Mouse (Mus musculus) megakaryocyte progenitor cell, adult 5-6 weeks (primary cell): ENCODE measurements at regions not wholly inside any gene's neighbourhood (a gene's known extent, or its start where the extent isn't known, plus 50 kb on each side); places are given as distances from the start of the nearest gene placed in this dataset.
A peak's percentile ranks its signal among the peaks of the same experiment; 100 is the strongest.
"Not testable (repeated sequence)": the region's sequence is repeated elsewhere in the genome, so short reads cannot be mapped to it uniquely, and the experiment has no call there.

ENCODE experiments used
- ATAC-seq: replicated peaks from 2 replicates; pipeline ENCODE4 v1.8.0; 2016; ENCODE audit warnings: mild to moderate bottlenecking, moderate TSS enrichment, inconsistent platforms; ENCODE audit not compliant: poor library complexity

- ATAC-seq = no peak
Observed at GRCm38 (mm10) chr17:91466822-91467221, 374.0 kb upstream of the Nrxn1 start.

- no peak for ATAC-seq
Observed at GRCm38 (mm10) chr17:91451711-91452110, 358.8 kb upstream of the Nrxn1 start.

GRCm38 (mm10) chr17:91431780-91432720, 339.2 kb upstream of the Nrxn1 start:
- ATAC-seq = not testable (repeated sequence)

- ATAC-seq = no peak
Observed at GRCm38 (mm10) chr17:91430351-91430750, 337.5 kb upstream of the Nrxn1 start.

DNA sequence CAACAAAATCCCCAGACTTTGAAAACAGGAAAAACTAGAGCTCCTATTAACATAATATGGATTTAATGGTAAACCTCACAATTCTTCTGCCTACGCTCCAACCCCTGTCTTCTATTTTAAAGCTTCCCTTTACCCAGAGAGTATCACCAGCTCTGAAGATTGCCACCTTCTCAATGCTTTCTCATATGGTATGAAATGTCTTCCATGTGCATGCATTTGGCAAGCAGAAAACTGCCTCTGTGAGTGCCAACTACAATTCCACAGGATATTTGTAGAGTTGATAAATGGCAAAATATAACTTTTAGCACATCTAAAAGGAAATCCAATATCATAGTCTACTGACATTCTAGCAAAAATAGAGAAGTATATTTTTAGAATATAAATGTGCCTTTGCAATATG, 332.2 kb upstream of the Nrxn1 start:
- ATAC-seq = no peak

DNA sequence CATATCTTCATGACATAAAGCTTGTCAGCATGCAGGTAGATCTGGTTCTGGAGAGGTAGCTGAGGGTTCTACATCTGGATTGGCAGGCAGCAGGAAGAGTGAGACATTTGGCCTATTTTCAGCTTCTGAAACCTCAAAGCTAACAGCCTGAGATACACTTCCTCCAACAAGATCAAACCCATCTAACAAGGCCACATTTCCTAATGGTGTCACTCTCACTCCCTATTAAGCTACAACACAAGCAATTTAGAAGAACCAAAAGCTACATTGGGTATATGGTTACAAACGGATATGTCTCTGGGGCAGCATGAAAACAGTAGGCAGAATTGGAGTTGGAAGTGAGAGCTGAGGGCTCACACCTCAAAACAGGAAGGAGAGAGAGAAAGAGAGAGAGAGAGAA, 325.7 kb upstream of the Nrxn1 start:
- peak; percentile 46; the same call in 1 of the 2 replicates for ATAC-seq

DNA sequence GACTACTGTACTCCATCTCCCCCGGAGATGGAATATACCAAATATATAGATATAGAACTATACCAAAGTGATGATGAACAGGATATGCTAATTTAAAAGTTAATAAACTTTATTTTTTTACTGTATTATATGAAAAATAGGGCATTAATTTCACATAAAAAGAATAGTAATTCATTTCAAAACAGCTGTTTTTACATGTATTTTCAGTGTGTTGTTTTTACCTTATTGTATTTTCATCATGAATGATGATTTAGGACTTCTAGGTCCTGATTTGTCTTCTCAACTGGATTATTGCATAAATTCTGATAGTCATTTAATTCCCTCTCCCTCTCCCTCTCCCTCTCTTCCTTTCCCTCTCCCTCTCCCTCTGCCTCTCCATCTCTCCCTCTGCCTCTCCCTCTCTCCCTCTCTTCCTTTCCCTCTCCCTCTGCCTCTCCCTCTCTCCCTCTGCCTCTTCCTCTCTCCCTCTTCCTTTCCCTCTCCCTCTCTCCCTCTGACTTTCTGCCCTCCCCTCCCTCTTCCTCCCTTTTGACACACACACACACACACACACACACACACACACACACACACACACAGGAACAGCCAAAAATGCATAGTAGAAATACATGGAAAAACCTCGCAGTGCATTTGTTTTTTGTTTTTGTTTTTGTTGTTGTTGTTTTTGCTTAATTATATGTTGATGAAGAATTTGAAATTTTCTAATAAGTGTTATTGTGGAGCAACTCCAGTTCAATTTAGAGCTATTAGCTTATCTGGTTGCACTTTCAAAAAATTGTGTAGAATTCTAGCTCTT, 298.3 kb upstream of the Nrxn1 start:
- no peak for ATAC-seq

DNA sequence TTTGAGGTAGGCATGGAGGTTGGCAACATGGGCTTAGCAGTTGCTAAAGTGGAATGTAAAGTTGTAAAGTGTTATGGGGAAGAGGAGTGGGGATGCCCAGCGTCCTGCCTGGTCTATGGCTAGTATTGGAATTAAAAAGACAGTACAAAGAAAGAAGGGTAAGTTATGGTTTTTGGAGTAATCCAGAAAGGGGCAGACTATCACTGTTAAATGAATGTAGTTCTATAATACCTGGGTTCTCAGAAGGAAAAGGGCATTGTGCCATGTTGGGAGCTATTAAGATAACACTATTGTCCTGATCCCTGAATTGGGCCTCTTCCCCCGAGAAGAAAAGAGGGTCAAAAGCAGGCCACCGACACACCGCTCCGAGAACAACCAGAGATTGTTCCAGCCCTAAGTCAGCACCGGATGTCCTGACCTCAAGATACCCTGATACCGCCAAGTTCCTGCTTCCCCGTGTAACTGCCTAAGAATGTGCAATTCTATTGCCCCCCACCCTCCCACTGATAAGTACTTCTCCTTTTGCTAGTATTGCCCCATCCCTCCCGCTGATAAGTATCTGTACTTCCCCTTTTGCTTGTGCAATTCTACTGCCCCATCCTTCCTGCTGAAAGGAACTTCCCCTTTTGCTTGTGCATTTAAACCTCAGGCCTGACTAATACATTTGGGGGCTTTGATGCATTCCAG, 297.2 kb upstream of the Nrxn1 start:
- not testable (repeated sequence) for ATAC-seq

GRCm38 (mm10) chr17:91388521-91388920, 295.6 kb upstream of the Nrxn1 start:
- ATAC-seq = no peak

DNA sequence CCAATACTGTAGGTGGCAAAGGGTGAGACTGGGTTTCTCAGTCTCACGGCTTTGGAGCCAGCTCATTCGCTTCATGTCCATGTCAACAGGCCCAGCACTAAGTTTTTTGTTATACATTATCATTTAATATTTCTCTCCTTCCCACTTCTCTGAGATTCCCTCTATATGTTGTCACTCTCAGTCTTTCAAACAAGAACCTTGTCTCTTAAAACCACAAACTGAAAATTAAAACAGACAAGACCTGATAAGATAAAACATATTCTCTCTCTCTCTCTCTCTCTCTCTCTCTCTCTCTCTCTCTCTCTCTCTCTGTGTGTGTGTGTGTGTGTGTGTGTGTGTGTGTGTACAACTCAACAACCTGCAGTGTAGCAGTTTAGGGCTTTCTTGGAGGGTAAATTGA, 295.2 kb upstream of the Nrxn1 start:
- ATAC-seq = no peak

DNA sequence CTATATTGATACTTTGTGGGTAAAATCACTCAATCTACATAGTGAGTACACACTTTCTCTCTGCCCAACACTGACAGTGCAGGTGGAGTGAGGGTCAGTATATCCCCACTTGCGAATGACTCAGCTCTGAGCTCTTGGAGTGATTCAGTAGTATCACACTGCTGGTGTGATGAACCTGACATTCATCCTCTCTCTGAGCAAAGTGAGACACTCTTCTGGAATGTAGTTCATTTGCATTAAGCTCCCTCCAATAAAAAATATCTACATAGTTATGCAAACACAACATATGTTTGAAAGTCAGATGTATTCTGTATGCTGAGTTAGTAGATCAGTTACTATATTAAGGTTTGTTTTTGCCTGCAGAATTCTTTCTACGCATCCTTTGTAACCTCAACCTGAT, 293.1 kb upstream of the Nrxn1 start:
- no peak for ATAC-seq

GRCm38 (mm10) chr17:91368156-91368555, 275.3 kb upstream of the Nrxn1 start:
- no peak for ATAC-seq

DNA sequence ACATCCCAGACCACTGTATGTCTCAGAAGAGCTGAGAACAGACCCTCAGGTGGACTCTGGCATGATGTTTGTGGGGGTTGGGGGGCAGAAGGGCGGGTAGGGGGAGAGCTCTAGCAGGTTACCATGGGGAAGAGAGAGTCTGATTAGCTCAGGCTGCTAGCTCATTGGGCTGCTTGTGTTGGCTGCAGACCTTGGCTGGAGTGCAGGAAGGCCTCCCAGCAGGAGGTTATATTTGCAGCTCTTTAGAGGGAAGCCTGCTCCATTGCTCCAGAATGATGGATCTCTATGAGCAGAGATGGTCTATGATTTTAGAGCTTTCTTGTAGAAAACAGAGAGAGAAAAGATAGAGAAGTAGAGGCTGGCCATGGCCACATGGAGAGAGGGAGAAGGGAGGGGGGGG, 268.4 kb upstream of the Nrxn1 start:
- no peak for ATAC-seq

GRCm38 (mm10) chr17:91352107-91352506, 259.2 kb upstream of the Nrxn1 start:
- no peak for ATAC-seq

- ATAC-seq = no peak
Observed at GRCm38 (mm10) chr17:91336882-91337281, 244.0 kb upstream of the Nrxn1 start.

GRCm38 (mm10) chr17:91333790-91334189, 240.9 kb upstream of the Nrxn1 start:
- no peak for ATAC-seq

DNA sequence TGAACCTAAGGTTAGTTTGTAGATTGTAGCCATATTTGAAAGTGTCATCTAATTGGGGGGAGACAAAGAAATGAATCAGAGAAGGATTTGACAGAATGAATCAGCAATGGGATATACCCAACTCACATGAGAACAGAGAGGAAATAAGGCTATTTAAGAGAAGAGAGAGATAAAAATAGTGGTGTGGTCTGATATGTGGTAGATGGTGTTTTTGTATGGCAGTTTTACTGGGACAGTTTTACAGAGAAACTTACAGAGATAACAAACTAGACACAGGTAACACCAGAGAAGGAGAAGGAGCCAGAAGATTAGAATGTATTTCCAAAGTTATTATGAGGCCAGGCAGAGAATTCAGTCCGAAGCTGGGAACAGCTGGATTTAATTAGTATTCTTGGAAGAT, 240.3 kb upstream of the Nrxn1 start:
- no peak for ATAC-seq

DNA sequence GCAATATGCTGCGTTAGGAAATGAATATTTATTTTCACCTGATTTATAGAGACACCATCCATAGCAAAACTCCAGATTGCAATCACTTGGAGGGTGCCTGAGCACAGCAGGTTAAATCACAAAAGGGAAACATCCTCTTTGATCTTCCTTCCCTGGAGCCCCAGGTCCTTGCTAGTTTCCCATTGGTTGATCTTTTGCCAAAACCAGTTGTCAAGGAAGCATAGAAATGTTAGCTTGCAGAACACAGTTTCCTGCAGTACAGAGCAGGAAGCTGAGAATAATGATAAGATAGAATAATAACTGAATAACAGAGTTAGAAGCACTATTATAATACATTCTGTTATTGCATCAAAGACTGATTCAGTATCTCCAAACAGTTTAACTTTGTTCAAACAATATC, 231.5 kb upstream of the Nrxn1 start:
- peak; percentile 44; the same call in 1 of the 2 replicates for ATAC-seq

DNA sequence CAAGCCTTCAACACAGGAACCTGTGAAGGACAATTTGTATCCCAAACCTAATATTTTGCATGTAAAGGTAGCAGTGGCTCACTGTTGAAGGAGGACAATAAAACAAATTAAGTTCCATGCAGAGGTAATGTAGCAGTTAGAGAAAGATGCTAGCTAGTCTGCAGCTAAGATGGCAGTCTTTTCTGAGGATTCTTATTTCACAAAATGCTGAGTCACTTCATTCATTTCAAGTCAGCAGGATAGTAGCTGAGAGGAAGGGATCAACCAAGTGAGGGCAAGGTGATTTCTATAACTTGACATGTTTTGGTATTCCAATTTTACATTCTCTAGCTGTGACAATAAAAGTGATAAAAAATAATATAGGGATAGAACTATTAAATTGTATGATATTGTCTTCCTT, 194.0 kb upstream of the Nrxn1 start:
- no peak for ATAC-seq

GRCm38 (mm10) chr17:91274378-91274777, 181.5 kb upstream of the Nrxn1 start:
- ATAC-seq = no peak

DNA sequence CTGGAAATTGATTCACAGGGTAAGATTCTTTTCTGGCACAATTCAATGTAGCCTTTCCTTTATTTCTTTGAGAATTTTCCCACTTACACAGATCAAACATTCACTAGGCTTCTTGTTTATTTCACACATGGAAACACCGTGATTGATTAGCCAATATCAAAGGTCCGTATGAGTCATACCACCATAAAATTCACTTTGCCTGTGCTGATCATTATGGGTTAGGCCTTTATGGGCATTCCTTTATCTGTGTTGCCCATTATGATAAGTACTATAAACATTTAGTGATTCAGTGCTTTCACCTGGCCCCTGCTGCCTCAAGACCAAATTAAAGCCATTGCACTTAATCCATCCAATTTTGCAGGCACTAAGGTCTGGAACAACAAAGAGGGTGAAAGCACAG, 145.8 kb upstream of the Nrxn1 start:
- no peak for ATAC-seq
